Mouse (Mus musculus): ENCODE data around the gene Ccdc157.

GRCm38 (mm10) chr11:4193420-4193819, 33.3 kb upstream of the Ccdc157 start:
- TF ChIP-seq CTCF (IDR thresholded peaks at IDR 0.05; ENCODE audit: borderline replicate concordance, extremely low read depth, insufficient read depth, insufficient read length) (no peak), POLR2A (IDR thresholded peaks at IDR 0.05; ENCODE audit: borderline replicate concordance, extremely low read depth, insufficient read depth, insufficient read length, poor library complexity, severe bottlenecking) (no peak)

Data from brain, embryonic 14.5 days (tissue).